Mouse (Mus musculus): ENCODE results near the gene Gm21943. TPM values are rescaled to one million over a fixed set of nuclear protein-coding genes. Genes with fewer than 3 reads are reported as not detected.

Gene Gm21943
- total RNA-seq (2023) = not detected

DNA sequence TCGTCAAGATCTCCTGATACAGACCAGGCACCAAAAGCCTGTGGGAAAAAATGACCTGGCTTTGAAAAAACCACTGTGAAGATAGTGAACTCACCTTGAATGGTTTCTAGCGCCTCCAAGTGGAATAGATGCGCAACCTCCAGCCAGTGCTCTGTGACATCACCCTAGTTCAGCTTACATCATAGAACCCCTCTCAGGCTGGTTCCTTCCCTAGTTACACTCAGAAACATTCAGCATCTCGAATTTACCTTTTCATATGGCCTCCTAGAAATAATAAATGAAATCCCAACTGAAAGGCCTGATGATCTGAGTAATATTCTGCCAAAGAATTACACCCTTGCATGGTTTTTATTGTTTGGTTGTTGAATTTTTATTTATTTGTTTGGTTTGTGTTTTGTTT lies at the start of gene Gm21943:
Gene Gm21943, minus strand, starts transcription at position 101 of the 400 bp plus-strand sequence.

Other genes with a start within 250 kb of the Gm21943 start
- not detected for gene Gm28961, start 172.0 kb upstream of the Gm21943 start, total RNA-seq (2023)